Mouse (Mus musculus) G1E-ER4 (cell line): ENCODE measurements around the gene Pip. TPM values are rescaled to one million over a fixed set of nuclear protein-coding genes. Genes with fewer than 3 reads are reported as not detected.

Experiments used
- GATA1 ChIP-seq: IDR thresholded peaks from one replicate; pipeline ENCODE4 v1.8.0; 2012; ENCODE audit warnings: low read length, inconsistent platforms
- polyA plus RNA-seq: library from polyadenylated mRNA; stranded (reverse); fragments of >175 nt; gene quantifications from 2 replicates; pipeline ENCODE4 v1.2.3, GENCODE M21; 2012

Gene Pip
- polyA plus RNA-seq = not detected in 2 replicates

- TF ChIP-seq GATA1 = no peak
Measured at GRCm38 (mm10) chr6:41847235-41847634, at the start of gene Pip. Gene Pip, plus strand, starts transcription at chr6:41847535.

GRCm38 (mm10) chr6:41824086-41824485 is 23.2 kb upstream of the Pip start:
- TF ChIP-seq GATA1 = no peak

GRCm38 (mm10) chr6:41829516-41829915 is 17.8 kb upstream of the Pip start:
- TF ChIP-seq GATA1 = no peak

GRCm38 (mm10) chr6:41852689-41853088 is 5.4 kb downstream of the Pip start, which contains the start of gene Sval2:
Gene Sval2, plus strand, starts transcription at chr6:41852989.
- no peak for TF ChIP-seq GATA1

- no peak for TF ChIP-seq GATA1
Measured at GRCm38 (mm10) chr6:41864038-41864437, 16.7 kb downstream of the Pip start.

Other genes starting within 250 kb of the Pip start
- 0.25 and 0.48 TPM in 2 replicates for gene Ephb6, start 242.1 kb upstream of the Pip start, polyA plus RNA-seq
- gene Trpv6, start 211.1 kb upstream of the Pip start, polyA plus RNA-seq = not detected in 2 replicates
- not detected in 2 replicates for gene Trpv5, start 166.8 kb upstream of the Pip start, polyA plus RNA-seq
- gene Llcfc1, start 163.1 kb upstream of the Pip start, polyA plus RNA-seq = not detected in 2 replicates
- gene Kel, start 143.2 kb upstream of the Pip start, polyA plus RNA-seq = 1.0 and 1.3 TPM in 2 replicates
- not detected in 2 replicates for gene Olfr459, start 72.4 kb upstream of the Pip start, polyA plus RNA-seq
- not detected in 2 replicates for gene Sval2, start 5.5 kb downstream of the Pip start, polyA plus RNA-seq
- gene Sval1, start 104.1 kb downstream of the Pip start, polyA plus RNA-seq = not detected in 2 replicates
- not detected in 2 replicates for gene Sval3, start 120.6 kb downstream of the Pip start, polyA plus RNA-seq
- gene Sva, start 190.9 kb downstream of the Pip start, polyA plus RNA-seq = not detected in 2 replicates